Mouse (Mus musculus) lung, postnatal 0 days (tissue): ENCODE data around the gene Lmo3. TPM values are rescaled to one million over a fixed set of nuclear protein-coding genes. Genes with fewer than 3 reads are reported as not detected.

Experiments used
- ATAC-seq: fragments of 200-750 bp; cut with Nextera tagmentation; 2 replicates; pipeline ENCODE4 v1.8.0; 2017; ENCODE audit warnings: moderate library complexity
- DNase-seq: peaks from one replicate; pipeline ENCODE4 v3.0.0-alpha.2; 2016; ENCODE audit warnings: low spot score
- H3K27ac ChIP-seq: fragments of 300-500 bp; sonication (generic); 2 replicates; pipeline ENCODE4 v1.5.1; 2014; ENCODE audit warnings: antibody characterized with exemption, mild to moderate bottlenecking, low read length, mixed read lengths
- H3K27me3 ChIP-seq: fragments of 300-500 bp; sonication (generic); replicated peaks from 2 replicates; pipeline ENCODE4 v1.6.1; 2014; ENCODE audit warnings: low read length, mixed read lengths; ENCODE audit not compliant: insufficient read depth
- H3K36me3 ChIP-seq: fragments of 300-500 bp; sonication (generic); 2 replicates; pipeline ENCODE4 v1.6.1; 2014; ENCODE audit warnings: low read length, mixed read lengths; ENCODE audit not compliant: insufficient read depth
- H3K4me1 ChIP-seq: fragments of 300-500 bp; sonication (generic); 2 replicates; pipeline ENCODE4 v1.6.1; 2014; ENCODE audit warnings: antibody characterized with exemption, low read depth, low read length, mixed read lengths; ENCODE audit not compliant: insufficient read depth
- H3K4me2 ChIP-seq: fragments of 300-500 bp; sonication (generic); replicated peaks from 2 replicates; pipeline ENCODE4 v1.6.1; 2014; ENCODE audit warnings: low read depth, mild to moderate bottlenecking, low read length, moderate library complexity, mixed read lengths
- H3K4me3 ChIP-seq: fragments of 300-500 bp; sonication (generic); 2 replicates; pipeline ENCODE4 v1.5.1; 2014; ENCODE audit warnings: low read depth, low read length
- H3K9ac ChIP-seq: fragments of 300-500 bp; sonication (generic); replicated peaks from 2 replicates; pipeline ENCODE4 v1.6.1; 2014; ENCODE audit warnings: low read depth, mild to moderate bottlenecking
- H3K9me3 ChIP-seq: fragments of 300-500 bp; sonication (generic); 2 replicates; pipeline ENCODE4 v1.6.1; 2016; ENCODE audit warnings: low read length, mixed read lengths
- CTCF ChIP-seq: IDR thresholded peaks from 2 replicates; pipeline ENCODE4 v1.5.1; 2016; ENCODE audit warnings: antibody characterized with exemption, mild to moderate bottlenecking
- EP300 ChIP-seq: IDR thresholded peaks from 2 replicates; pipeline ENCODE4 v1.6.1; 2016; ENCODE audit warnings: antibody characterized with exemption, mild to moderate bottlenecking, control low read depth
- WGBS: fragments of 180-500 bp; shearing (Covaris S2); extraction: QIAGEN DNeasy Blood & Tissue Kit; methylation state at CpG from one replicate; pipeline ENCODE4 v1.1.7; 2014; 5-methylcytosine and 5-hydroxymethylcytosine counted together
- polyA plus RNA-seq: library from polyadenylated mRNA; unstranded; fragments of >200 nt; fragmentation: Nextera tagmentation; extraction: Ambion mirVana; gene quantifications from 2 replicates; pipeline ENCODE4 v1.2.1, GENCODE M21; 2015

Gene Lmo3
- polyA plus RNA-seq, 1 experiment from 2014 or later: 0.16 TPM

DNA sequence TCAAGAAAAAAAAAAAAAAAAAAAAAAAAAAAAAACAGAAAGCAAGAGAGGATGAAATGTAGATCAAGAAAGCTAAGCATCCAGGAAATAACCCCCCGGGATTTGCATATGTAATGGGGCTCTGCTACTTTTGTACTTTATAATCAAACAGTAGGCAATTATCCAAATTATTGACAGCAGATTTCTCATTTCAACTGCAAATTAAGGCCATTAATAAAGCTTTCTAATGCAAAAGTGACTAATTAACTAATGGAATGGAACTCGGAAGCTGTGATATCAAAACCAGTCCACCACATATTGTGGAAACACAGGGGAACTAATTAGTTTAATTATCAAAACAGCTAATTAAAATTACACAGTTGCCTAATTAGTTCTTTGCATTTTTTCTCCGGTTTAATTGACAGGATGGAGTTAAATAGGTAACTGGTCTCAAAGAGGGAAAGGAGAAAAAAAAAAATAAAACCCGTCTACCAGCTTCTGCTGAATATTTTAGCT is 785 bp upstream of the Lmo3 start:
- Histone ChIP-seq H3K4me1 (no peaks in the 10 kb centered on the region), H3K27ac (no peak overlapping the region), H3K36me3 (no peaks in the 10 kb centered on the region), H3K4me3 (no peak overlapping the region), H3K27me3 (no peaks in the 10 kb centered on the region), H3K9me3 (no peaks in the 10 kb centered on the region), H3K9ac (no peak overlapping the region), H3K4me2 (no peak overlapping the region)
- WGBS: 64% methylated on average over 4 of the region's 4 CpGs
- DNase-seq (no peak), ATAC-seq (no peak)
- TF ChIP-seq EP300: no peak
- no peak for TF ChIP-seq CTCF

- 73% methylated on average over 9 of the region's 9 CpGs for WGBS
Measured at GRCm38 (mm10) chr6:138580491-138581076, 1.2 kb downstream of the Lmo3 start.

GRCm38 (mm10) chr6:138563416-138563815 is 18.4 kb downstream of the Lmo3 start:
- Histone ChIP-seq H3K4me2 (no peak overlapping the region), H3K4me1 (no peaks in the 10 kb centered on the region), H3K9me3 (no peaks in the 10 kb centered on the region), H3K27me3 (no peaks in the 10 kb centered on the region), H3K27ac (no peak overlapping the region), H3K4me3 (no peak overlapping the region), H3K36me3 (no peaks in the 10 kb centered on the region), H3K9ac (no peak overlapping the region)
- TF ChIP-seq EP300: no peak
- TF ChIP-seq CTCF: no peak
- 86% methylated on average over 2 of the region's 2 CpGs for whole genome bisulfite sequencing
- DNase-seq (no peak), ATAC-seq (no peak)

More at GRCm38 (mm10) chr6:138580491-138581076, 1.2 kb downstream of the Lmo3 start:
- Histone ChIP-seq H3K27ac (no peak overlapping the region), H3K9me3 (no peaks in the 10 kb centered on the region), H3K4me2 (no peak overlapping the region), H3K4me3 (no peak overlapping the region), H3K27me3 (no peaks in the 10 kb centered on the region), H3K4me1 (no peaks in the 10 kb centered on the region), H3K36me3 (no peaks in the 10 kb centered on the region), H3K9ac (no peak overlapping the region)
- TF ChIP-seq CTCF: no peak
- no peak for TF ChIP-seq EP300
- no peak for ATAC-seq
- DNase-seq: no peak

- WGBS: 45% methylated on average over 7 of the region's 7 CpGs
- Histone ChIP-seq H3K9ac (no peak overlapping the region), H3K27ac (no peak overlapping the region), H3K9me3 (no peaks in the 10 kb centered on the region), H3K4me1 (no peaks in the 10 kb centered on the region), H3K4me3 (no peak overlapping the region), H3K4me2 (no peak overlapping the region), H3K27me3 (no peaks in the 10 kb centered on the region), H3K36me3 (no peaks in the 10 kb centered on the region)
- TF ChIP-seq EP300 (no peak), CTCF (no peak)
- ATAC-seq (no peak), DNase-seq (no peak)
Measured at GRCm38 (mm10) chr6:138552144-138552543, 29.6 kb downstream of the Lmo3 start.

DNA sequence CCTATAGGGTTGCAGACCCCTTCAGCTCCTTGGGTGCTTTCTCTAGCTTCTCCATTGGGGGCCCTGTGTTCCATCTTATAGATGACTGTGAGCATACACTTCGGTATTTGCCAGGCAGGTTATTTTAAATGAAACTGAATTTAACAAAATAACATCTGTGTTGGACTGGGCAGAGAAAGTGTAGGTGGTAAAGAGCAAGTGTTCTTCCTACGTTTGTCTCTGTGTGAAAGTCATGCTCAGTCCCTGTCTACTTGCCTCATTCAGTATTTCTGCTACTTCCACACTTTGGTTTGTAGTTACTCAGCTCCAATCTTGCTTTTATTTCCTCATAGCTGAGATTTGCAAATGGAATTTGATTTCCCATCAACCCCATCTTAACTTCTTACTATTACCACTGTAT is 46.9 kb downstream of the Lmo3 start:
- H3K4me3 ChIP-seq: no peak overlapping the region
- no peaks in the 10 kb centered on the region for H3K27me3 ChIP-seq
- H3K9ac ChIP-seq: no peak overlapping the region
- H3K27ac ChIP-seq: no peak overlapping the region
- ATAC-seq: no peak
- H3K36me3 ChIP-seq: no peaks in the 10 kb centered on the region
- 55% methylated on average over 2 of the region's 2 CpGs for WGBS
- no peak overlapping the region for H3K4me2 ChIP-seq
- DNase-seq: no peak
- no peaks in the 10 kb centered on the region for H3K9me3 ChIP-seq
- H3K4me1 ChIP-seq: no peaks in the 10 kb centered on the region
- TF ChIP-seq EP300: no peak
- TF ChIP-seq CTCF: no peak

DNA sequence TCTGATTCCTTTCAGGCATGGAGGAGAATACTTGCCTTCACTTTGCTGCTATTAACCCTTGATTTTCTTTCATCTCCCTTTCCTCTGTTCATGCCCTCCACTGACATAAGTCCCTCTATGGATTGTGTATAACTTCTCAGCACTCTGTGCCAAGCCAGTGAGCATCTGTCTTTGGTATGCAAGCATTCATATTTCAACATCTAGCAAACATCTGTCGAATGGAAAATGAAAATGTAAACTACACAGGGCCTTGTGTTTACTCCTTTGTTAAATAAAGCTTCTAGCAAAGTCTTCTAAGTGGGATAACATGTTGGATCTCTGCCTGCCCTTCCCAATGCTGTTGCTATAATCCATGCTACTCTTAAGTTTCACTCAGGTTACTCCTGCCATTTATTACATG is 75.1 kb downstream of the Lmo3 start:
- Histone ChIP-seq H3K4me1 (no peaks in the 10 kb centered on the region), H3K9ac (no peak overlapping the region), H3K9me3 (no peaks in the 10 kb centered on the region), H3K36me3 (no peaks in the 10 kb centered on the region), H3K4me3 (no peak overlapping the region), H3K27me3 (no peaks in the 10 kb centered on the region), H3K4me2 (no peak overlapping the region), H3K27ac (no peak overlapping the region)
- 17% methylated on average over 1 of the region's 1 CpGs for WGBS
- peak; percentile 35 for DNase-seq
- ATAC-seq: peak; percentile 21; the same call in 1 of the 2 replicates
- TF ChIP-seq CTCF (no peak), EP300 (no peak)
